Mouse (Mus musculus): ENCODE results near the gene Pptc7.

- no peak for TF ChIP-seq CTCF (IDR thresholded peaks at IDR 0.05; ENCODE audit: control insufficient read depth, insufficient read depth, insufficient replicate concordance, low read depth, low read length)
- TF ChIP-seq POLR2A (IDR thresholded peaks at IDR 0.05; ENCODE audit: control insufficient read depth, low read depth, low read length): no peak
Observed at GRCm38 (mm10) chr5:122240521-122240920, 43.6 kb upstream of the Pptc7 start.
